Mouse (Mus musculus) CD4-positive, CD25-positive, alpha-beta regulatory T cell (primary cell): ENCODE measurements around the gene Olfr353. TPM values are rescaled to one million over a fixed set of nuclear protein-coding genes. Genes with fewer than 3 reads are reported as not detected.

Experiments used
- polyA plus RNA-seq: library from polyadenylated mRNA; unstranded; fragments of 100-300 nt; shearing (Covaris generic); gene quantifications from one replicate; pipeline ENCODE4 v1.2.1, GENCODE M21; 2017

Gene Olfr353
- not detected for polyA plus RNA-seq

DNA sequence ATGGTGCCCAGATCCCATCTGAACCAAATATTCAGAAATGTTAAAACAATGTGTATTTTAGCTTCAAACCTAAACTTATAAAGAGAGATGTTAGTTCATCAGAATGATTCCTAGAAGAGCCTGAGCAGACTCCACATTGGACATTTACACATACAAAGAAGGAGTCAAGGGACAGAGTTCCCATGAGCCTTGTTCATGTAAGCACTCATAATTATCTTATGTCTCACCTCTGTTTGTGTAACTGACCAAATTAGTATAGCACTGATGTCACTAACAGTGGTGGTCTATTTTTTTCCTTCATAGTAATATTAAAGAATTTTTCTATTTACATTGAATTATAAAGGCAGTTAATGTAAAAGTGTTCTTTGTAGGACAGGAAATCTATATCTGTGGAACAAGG is at the start of gene Olfr353:
TSS of gene Olfr353 (minus strand) at position 101 of the 400 bp plus-strand sequence.

DNA sequence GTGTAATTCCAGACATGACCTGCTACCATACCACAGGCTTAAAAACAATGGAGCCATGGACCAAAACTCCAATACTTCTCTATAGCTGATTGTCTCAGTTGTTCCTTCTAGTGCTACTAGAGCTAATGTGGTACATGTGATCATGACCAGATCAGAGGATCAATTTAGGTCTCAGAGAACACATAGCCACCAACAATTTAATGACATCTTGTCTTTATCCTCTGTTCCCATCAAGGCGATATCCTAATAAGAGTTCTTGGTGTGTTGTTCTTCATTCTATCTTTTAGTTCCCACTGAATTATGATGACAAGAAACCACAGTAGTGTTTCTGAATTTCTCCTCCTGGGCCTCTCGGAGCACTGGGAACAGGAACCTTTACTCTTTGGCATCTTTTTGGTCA is 44.1 kb upstream of the Olfr353 start, which contains the start of gene Olfr356:
TSS of gene Olfr356 (plus strand) at position 301 of the 400 bp plus-strand sequence.

DNA sequence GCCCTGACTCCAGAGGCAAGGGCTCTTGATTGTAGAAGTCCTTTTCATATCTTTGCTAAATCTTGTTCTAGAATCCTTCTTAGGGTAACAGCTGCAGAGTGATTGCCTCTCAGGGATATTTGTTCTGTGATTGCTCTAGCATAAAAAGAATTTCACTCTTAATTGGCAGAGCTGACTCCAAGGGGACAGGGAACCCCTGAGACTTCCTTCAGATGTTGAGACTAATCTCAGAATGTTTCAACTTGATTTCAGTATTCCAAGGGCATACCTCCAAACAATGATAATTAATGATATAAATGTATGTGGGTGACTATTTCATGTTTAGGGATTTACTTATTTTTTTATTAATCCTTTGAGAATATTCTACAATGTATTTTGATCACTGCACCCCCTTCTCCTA is 36.1 kb upstream of the Olfr353 start, which contains the start of gene Olfr355:
TSS of gene Olfr355 (minus strand) at position 101 of the 400 bp plus-strand sequence.

DNA sequence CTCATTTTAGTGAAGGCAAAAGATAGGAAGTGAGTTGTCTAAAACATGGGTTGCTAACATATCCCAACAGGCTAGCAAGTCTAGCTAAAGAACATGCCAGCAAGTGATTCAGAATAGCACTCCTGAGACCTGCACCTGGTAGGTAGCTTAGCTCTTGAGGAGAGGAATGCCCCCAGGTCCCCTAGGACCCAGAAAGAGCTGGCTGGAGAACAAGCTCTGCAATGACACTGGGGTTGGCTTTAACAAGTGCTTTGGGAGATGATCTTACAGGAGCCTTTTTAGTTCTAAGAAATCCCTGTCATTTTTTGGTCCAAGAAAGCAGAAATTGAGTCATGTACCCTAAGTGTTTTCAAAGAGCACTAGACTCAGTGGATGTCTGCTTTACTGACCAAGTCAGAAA is 12.6 kb upstream of the Olfr353 start, which contains the start of gene Olfr354:
TSS of gene Olfr354 (plus strand) at position 301 of the 400 bp plus-strand sequence.

DNA sequence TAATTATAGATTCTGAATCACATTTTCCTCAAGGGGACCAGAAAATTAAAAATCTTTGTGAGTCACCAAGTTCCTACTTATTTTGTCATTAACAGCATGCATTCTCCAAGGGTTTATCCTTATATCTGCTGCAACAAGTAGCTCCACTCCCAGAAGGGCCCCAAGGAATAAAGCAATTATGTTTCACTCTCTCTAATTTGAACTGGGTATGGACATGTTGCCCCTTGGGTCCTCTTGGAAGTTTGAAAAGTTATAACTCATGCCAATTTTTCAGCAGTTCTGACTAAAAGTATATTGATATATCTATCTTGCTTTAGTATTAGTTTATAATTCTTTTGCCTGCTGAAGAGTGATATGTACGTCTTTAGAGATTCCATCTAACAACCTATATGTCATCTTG is 24.6 kb downstream of the Olfr353 start, which contains the start of gene Olfr352:
TSS of gene Olfr352 (plus strand) at position 301 of the 400 bp plus-strand sequence.

DNA sequence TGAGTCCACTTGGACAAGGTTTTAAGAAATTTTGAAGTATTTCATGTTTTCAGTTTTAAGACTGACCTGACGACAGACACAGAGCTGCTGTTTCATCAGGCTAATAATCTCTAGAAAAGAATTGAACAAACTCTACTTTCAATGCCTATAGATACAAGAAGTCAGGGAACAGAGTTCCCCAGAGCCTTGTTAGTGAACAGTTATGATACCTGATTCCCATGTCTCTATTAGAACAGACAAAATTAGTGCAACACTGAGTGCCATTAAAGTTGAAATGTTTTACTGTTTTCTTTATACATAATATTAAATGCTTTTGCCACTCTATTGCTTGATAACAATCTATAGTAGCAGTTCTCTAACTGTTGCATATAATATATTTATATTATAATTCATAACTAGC is 30.2 kb downstream of the Olfr353 start, which contains the start of gene Olfr351:
TSS of gene Olfr351 (minus strand) at position 101 of the 400 bp plus-strand sequence.

DNA sequence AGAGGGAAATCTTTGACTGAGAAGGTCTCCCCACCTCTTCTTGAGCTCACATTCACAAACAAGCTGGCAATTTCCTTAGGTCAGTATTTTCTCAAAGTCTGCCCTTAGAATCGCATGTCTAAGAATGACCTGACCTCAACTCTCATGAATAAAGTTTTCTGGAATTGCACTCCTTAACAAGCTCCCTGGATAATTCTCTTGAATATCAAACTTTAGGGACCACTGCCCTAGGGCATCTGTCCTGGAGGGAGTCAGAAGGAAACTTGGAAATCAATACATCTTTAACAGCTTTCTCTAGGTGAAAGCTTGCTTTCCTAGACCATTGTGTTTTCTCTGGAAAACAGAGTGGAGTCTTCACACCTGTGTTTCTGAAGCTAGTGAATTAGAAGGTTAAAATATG is 46.7 kb downstream of the Olfr353 start, which contains the start of gene Olfr350:
TSS of gene Olfr350 (plus strand) at position 301 of the 400 bp plus-strand sequence.

Other genes starting within 250 kb of the Olfr353 start
- gene Olfr346, start 207.1 kb downstream of the Olfr353 start, polyA plus RNA-seq, result not detected
- gene Olfr347, start 161.0 kb downstream of the Olfr353 start, polyA plus RNA-seq, result not detected
- gene Olfr348, start 108.7 kb downstream of the Olfr353 start, polyA plus RNA-seq, result not detected
- gene Olfr50, start 102.4 kb downstream of the Olfr353 start, polyA plus RNA-seq, result 0.11 TPM
- not detected for gene Olfr3, start 75.9 kb downstream of the Olfr353 start, polyA plus RNA-seq
- gene Olfr350, start 46.6 kb downstream of the Olfr353 start, polyA plus RNA-seq, result not detected
- not detected for gene Olfr351, start 30.3 kb downstream of the Olfr353 start, polyA plus RNA-seq
- not detected for gene Olfr352, start 24.5 kb downstream of the Olfr353 start, polyA plus RNA-seq
- gene Olfr354, start 12.7 kb upstream of the Olfr353 start, polyA plus RNA-seq, result not detected
- gene Olfr355, start 36.0 kb upstream of the Olfr353 start, polyA plus RNA-seq, result not detected
- not detected for gene Olfr356, start 44.2 kb upstream of the Olfr353 start, polyA plus RNA-seq
- not detected for gene Olfr357, start 100.9 kb upstream of the Olfr353 start, polyA plus RNA-seq
- 0.05 TPM for gene Olfr358, start 116.4 kb upstream of the Olfr353 start, polyA plus RNA-seq
- not detected for gene Olfr360, start 172.8 kb upstream of the Olfr353 start, polyA plus RNA-seq
- not detected for gene Olfr361, start 196.4 kb upstream of the Olfr353 start, polyA plus RNA-seq
- not detected for gene Olfr362, start 225.0 kb upstream of the Olfr353 start, polyA plus RNA-seq
- gene Olfr364-ps1, start 246.4 kb upstream of the Olfr353 start, polyA plus RNA-seq, result not detected